Mouse (Mus musculus) heart, postnatal 36 days (tissue): ENCODE results near the gene AC170998.1. TPM values are rescaled to one million over a fixed set of nuclear protein-coding genes. Genes with fewer than 3 reads are reported as not detected.
"Not testable (repeated sequence)": the region's sequence is repeated elsewhere in the genome, so short reads cannot be mapped to it uniquely, and the experiment has no call there.

Experiments
- DNase-seq, 2 experiments: peaks; one replicate each; pipeline ENCODE4 v3.0.0; 2021 to 2022
- intact Hi-C: fragments of 180-260 bp; cut with DNase I; formaldehyde crosslinking; loops from one replicate; pipeline ENCODE4 v1.15.1; 2025
- total RNA-seq, 2 experiments: library from RNA; stranded (reverse); gene quantifications; 2 replicates each; pipeline ENCODE4 v1.2.3; 2021

Gene AC170998.1
- total RNA-seq, 2 experiments from 2014 or later = 0.62 TPM; not detected in 1

GRCm38 (mm10) chr17:28702646-28703045 is 23.2 kb upstream of the AC170998.1 start:
- intact Hi-C loops = no loop called here

GRCm38 (mm10) chr17:28706697-28707096 is 19.2 kb upstream of the AC170998.1 start:
- intact Hi-C loops = no loop called here
- DNase-seq = no peak

More at GRCm38 (mm10) chr17:28702646-28703045, 23.2 kb upstream of the AC170998.1 start:
- no peak for DNase-seq

- intact Hi-C loops = no loop called here
- no peak for DNase-seq
These were observed 18.7 kb upstream of the AC170998.1 start for GRCm38 (mm10) chr17:28707136-28707627.

- DNase-seq = no peak
- intact Hi-C loops = no loop called here
These were observed 18.1 kb upstream of the AC170998.1 start for GRCm38 (mm10) chr17:28707816-28708215.

- no peak for DNase-seq
- intact Hi-C loops = no loop called here
These were observed 16.9 kb upstream of the AC170998.1 start for GRCm38 (mm10) chr17:28708989-28709388.

GRCm38 (mm10) chr17:28709552-28710290 is 16.2 kb upstream of the AC170998.1 start:
- no peak for DNase-seq
- intact Hi-C loops = no loop called here

GRCm38 (mm10) chr17:28710291-28710688 is 15.6 kb upstream of the AC170998.1 start:
- intact Hi-C loops = no loop called here
- DNase-seq = no peak

GRCm38 (mm10) chr17:28711237-28711636 is 14.6 kb upstream of the AC170998.1 start:
- intact Hi-C loops = no loop called here
- DNase-seq = no peak

- intact Hi-C loops = loop anchor here (2.0 kb wide), 1 partner anchor 16 kb away; no protein-coding TSS in a partner anchor
- DNase-seq = no peak
These were observed 13.6 kb upstream of the AC170998.1 start for GRCm38 (mm10) chr17:28712305-28712704.

- intact Hi-C loops = no loop called here
These were observed 11.9 kb upstream of the AC170998.1 start for GRCm38 (mm10) chr17:28714006-28714405.

GRCm38 (mm10) chr17:28715832-28716548 is 9.9 kb upstream of the AC170998.1 start:
- intact Hi-C loops = no loop called here
- no peak for DNase-seq

More at GRCm38 (mm10) chr17:28714006-28714405, 11.9 kb upstream of the AC170998.1 start:
- DNase-seq = no peak

GRCm38 (mm10) chr17:28717535-28717934 is 8.3 kb upstream of the AC170998.1 start:
- intact Hi-C loops = no loop called here
- no peak for DNase-seq

GRCm38 (mm10) chr17:28727511-28727910 is 1.6 kb downstream of the AC170998.1 start:
- intact Hi-C loops, DNase-seq: not testable (repeated sequence)

- intact Hi-C loops = no loop called here
- no peak for DNase-seq
These were observed 9.6 kb downstream of the AC170998.1 start for GRCm38 (mm10) chr17:28735317-28736105.

- intact Hi-C loops = no loop called here
- no peak for DNase-seq
These were observed 10.6 kb downstream of the AC170998.1 start for GRCm38 (mm10) chr17:28736486-28736885.

GRCm38 (mm10) chr17:28737973-28738372 is 12.1 kb downstream of the AC170998.1 start:
- no peak for DNase-seq
- intact Hi-C loops = no loop called here

GRCm38 (mm10) chr17:28739244-28739643 is 13.4 kb downstream of the AC170998.1 start:
- intact Hi-C loops = no loop called here
- no peak for DNase-seq

- DNase-seq = no peak
- intact Hi-C loops = loop anchor here (5.0 kb wide), 1 partner anchor 51 kb away; the partner anchor contains the start of genes Mapk14 and Slc26a8
These were observed 17.4 kb downstream of the AC170998.1 start for GRCm38 (mm10) chr17:28743145-28743866.

- intact Hi-C loops = loop anchor here (5.0 kb wide), 1 partner anchor 52 kb away; the partner anchor contains the start of genes Mapk14 and Slc26a8
- no peak for DNase-seq
These were observed 18.0 kb downstream of the AC170998.1 start for GRCm38 (mm10) chr17:28743916-28744315.

GRCm38 (mm10) chr17:28745773-28746172 is 19.9 kb downstream of the AC170998.1 start:
- intact Hi-C loops = no loop called here
- no peak for DNase-seq
